Mouse (Mus musculus): Measurements from ENCODE around the gene Lclat1.

- TF ChIP-seq CTCF (IDR thresholded peaks at IDR 0.05; ENCODE audit: insufficient read depth, low read length) (no peak), POLR2A (IDR thresholded peaks at IDR 0.05; ENCODE audit: borderline replicate concordance, extremely low read depth, low read depth, low read length) (no peak)
Measured at GRCm38 (mm10) chr17:73230340-73230989, 122.7 kb downstream of the Lclat1 start.
